Mouse (Mus musculus): ENCODE data around the gene Pigs.

DNA sequence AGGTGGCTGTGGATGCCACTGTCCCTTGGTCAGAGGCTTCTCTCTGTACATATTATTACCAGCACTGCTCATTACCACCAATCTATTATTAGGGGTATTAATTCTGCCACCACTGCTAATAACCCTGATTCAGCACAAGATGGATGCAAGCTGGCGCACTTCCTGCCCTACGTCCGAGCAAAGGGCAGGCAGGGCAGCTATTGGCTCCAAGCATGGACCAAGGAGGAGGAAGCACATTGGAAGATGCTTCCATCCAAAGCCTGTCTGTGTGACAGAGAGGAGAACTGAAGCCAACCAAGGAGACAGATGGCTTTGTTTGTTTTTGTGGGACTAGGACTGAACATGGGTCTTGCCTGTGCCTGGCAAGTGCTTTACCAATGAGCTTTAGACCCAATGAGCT is 52.8 kb downstream of the Pigs start:
- no peak for TF ChIP-seq POLR2A (IDR thresholded peaks at IDR 0.05; ENCODE audit: borderline replicate concordance, insufficient read depth, low read length)
- no peak for TF ChIP-seq CTCF (IDR thresholded peaks at IDR 0.05; ENCODE audit: borderline replicate concordance, insufficient read depth, low read depth, low read length)
